Mouse (Mus musculus) embryonic fibroblast, embryonic 13.5 days (primary cell): ENCODE measurements around the gene Ptpn18. TPM values are rescaled to one million over a fixed set of nuclear protein-coding genes. Genes with fewer than 3 reads are reported as not detected.
"Not testable (repeated sequence)": the region's sequence is repeated elsewhere in the genome, so short reads cannot be mapped to it uniquely, and the experiment has no call there.

Experiments used
- H3K27ac ChIP-seq: 2 replicates; pipeline ENCODE4 v1.5.1; 2012; ENCODE audit warnings: low read length, control low read depth, inconsistent platforms; ENCODE audit not compliant: insufficient read depth
- H3K4me1 ChIP-seq: 2 replicates; pipeline ENCODE4 v1.6.1; 2011; ENCODE audit warnings: low read length; ENCODE audit not compliant: control insufficient read depth, insufficient read depth
- H3K4me3 ChIP-seq: 2 replicates; pipeline ENCODE4 v1.5.1; 2011; ENCODE audit warnings: mild to moderate bottlenecking, control low read depth, low read length; ENCODE audit not compliant: insufficient read depth
- CTCF ChIP-seq: IDR thresholded peaks from 2 replicates; pipeline ENCODE4 v1.5.1; 2011; ENCODE audit warnings: mild to moderate bottlenecking, control low read depth, low read length, moderate library complexity, borderline replicate concordance; ENCODE audit not compliant: insufficient read depth
- POLR2A ChIP-seq: IDR thresholded peaks from 2 replicates; pipeline ENCODE4 v1.6.1; 2011; ENCODE audit warnings: low read depth, mild to moderate bottlenecking, control low read depth, low read length, moderate library complexity
- polyA plus RNA-seq: library from polyadenylated mRNA; stranded (reverse); fragments of >200 nt; gene quantifications from 2 replicates; pipeline ENCODE4 v1.2.4, GENCODE M21; 2011; ENCODE audit warnings: low read depth; ENCODE audit not compliant: missing spikeins, insufficient read length

Ptpn18 gene
- polyA plus RNA-seq, 1 experiment, result 0.39 TPM

DNA sequence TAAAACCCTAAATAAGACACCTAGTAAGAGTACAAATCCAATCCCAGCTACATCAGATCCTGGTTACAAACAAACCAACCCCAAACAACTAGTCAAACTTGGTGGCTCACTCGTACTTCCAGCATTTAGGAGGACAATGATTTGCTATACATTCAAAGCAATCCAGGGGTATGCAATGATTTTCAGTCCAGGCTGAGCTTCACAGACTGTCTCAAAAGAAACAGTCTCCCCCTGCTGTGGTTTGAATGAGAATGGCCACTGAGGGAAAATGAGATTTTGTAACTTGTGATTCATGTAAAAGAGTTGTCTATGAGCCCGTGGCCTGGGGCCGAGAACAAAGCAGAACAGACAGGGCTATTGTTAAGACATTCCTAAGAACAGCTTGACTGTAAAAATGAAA, 48.4 kb downstream of the Ptpn18 start:
- TF ChIP-seq CTCF (no peak), POLR2A (no peak)
- Histone ChIP-seq H3K4me3 (no peak overlapping the region), H3K4me1 (no peaks in the 10 kb centered on the region), H3K27ac (no peak overlapping the region)

DNA sequence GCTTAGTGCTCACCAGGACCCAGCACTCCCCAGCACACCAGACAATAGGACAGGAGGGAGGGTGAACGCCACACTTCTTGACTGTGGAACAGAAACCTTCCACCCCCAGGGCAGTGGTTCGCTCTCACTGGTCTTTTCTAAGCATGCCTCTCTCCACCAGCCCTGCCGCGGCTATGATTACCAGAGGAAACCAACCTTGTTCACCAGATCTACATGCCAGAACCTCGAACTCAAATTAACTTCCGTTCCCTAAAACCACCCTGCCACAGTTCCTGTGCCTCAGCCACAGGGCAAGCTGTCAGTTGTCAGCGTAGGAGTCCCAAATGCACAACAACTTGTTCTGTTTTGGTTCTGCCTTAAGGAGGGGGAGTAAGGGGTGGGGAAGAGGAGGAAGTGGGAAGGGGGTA, 51.0 kb downstream of the Ptpn18 start:
- H3K4me1 ChIP-seq, result no peaks in the 10 kb centered on the region
- H3K27ac ChIP-seq, result no peak overlapping the region
- H3K4me3 ChIP-seq, result no peak overlapping the region
- no peak for TF ChIP-seq POLR2A
- TF ChIP-seq CTCF, result no peak

DNA sequence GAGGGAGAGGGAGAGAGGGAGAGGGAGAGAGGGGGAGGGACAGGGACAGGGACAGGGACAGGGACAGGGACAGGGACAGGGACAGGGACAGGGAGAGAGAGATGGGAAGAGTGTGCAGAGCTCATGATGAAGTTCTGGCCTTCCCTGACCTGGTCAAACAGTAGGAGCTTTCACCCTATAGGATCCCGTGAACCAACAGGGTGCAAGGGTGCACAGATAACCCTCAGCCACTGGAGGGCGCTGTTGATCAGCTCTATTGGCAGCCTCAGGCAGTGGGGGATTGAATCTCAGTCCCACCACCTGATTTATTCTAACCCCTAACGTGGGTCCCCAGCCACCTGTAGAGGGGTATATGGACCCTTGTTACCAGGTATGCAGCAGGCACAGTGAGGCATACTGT, 51.5 kb downstream of the Ptpn18 start:
- Histone ChIP-seq H3K27ac (no peak overlapping the region), H3K4me3 (no peak overlapping the region), H3K4me1 (no peaks in the 10 kb centered on the region)
- TF ChIP-seq CTCF (peak; percentile 52; the same call in 1 of the 2 replicates), POLR2A (no peak)

DNA sequence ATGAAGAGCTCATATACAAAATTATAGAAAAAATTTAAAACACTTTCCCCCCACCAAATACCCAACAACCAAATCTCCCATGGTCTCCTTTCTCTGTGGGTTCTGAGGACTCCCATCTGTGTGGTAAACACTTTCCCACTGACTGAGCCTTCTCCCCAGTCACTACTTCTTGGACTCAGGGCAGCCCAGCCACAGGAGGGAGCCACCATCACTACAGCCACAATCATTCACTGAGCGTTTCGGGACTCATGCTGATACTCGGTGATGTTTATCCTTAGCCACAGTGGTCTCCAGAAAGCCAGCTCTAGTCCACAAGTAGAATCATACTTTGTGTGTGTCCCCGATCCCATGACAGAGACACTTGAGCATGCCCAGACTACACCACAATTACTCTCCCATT, 53.5 kb downstream of the Ptpn18 start:
- H3K4me1 ChIP-seq, result no peaks in the 10 kb centered on the region
- H3K4me3 ChIP-seq, result no peak overlapping the region
- no peak for TF ChIP-seq CTCF
- no peak for TF ChIP-seq POLR2A
- H3K27ac ChIP-seq, result no peak overlapping the region

DNA sequence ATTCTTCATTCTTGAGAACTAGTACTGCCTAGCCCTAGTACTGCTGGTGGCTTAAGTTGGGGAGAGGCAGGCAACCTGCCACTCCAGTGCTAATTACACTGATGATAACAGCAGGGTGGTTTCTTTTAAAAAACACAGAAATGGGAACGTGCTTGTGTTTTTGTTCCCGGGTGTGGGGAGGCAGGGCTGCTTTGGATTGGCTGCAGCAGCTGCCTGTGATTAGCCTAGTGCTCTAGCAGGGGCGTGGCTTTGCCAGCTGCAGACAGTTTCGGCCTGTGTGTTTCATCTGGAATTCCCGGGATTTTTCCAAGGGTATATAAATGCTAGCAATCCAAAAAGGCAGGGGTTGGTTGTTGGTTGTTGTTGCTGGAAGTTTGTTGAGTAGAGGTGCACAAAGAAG, 57.0 kb downstream of the Ptpn18 start:
- no peak overlapping the region for H3K4me3 ChIP-seq
- no peak overlapping the region for H3K27ac ChIP-seq
- TF ChIP-seq POLR2A (no peak), CTCF (no peak)
- H3K4me1 ChIP-seq, result no peaks in the 10 kb centered on the region

DNA sequence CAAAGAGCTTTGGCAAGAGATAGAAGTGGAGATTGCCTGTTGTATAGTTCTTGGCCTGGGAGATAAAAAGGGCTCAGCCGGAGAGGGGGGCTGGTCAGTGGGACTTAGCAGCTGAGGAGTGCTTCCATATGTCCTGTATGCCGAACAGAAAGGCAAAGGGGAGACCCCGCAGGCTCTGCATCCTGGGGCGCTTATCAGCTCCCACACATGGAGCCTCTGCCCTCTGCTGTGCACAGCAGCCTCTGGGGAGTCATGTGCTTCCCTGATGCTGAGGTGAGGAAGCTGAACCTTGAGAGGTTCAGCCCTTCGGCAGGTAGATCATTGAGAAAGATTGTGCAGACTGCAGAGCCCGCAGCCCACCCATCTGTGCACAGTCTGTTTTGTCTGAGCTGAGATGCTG, 57.7 kb downstream of the Ptpn18 start:
- not testable (repeated sequence) for H3K4me3 ChIP-seq, H3K27ac ChIP-seq, H3K4me1 ChIP-seq

DNA sequence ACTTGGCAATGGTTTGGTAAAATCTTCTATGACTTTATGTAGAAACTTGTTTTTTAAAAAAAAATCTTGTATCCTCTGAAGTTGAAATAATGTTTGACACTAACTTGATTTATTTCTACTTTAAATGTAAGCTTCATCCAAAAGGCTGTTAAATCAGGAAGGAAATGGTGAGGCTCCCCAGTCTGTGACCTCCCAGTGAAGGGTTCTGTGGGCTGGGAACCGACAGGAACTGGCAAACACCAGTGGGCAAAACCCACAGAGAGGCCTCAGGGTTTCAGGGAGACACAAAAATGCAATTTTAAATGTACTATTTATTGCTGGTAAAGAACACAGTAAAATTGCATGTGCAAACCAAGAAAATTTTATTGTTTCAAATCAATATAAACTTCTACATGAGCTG, 58.2 kb downstream of the Ptpn18 start:
- H3K4me3 ChIP-seq, H3K4me1 ChIP-seq, H3K27ac ChIP-seq: not testable (repeated sequence)

DNA sequence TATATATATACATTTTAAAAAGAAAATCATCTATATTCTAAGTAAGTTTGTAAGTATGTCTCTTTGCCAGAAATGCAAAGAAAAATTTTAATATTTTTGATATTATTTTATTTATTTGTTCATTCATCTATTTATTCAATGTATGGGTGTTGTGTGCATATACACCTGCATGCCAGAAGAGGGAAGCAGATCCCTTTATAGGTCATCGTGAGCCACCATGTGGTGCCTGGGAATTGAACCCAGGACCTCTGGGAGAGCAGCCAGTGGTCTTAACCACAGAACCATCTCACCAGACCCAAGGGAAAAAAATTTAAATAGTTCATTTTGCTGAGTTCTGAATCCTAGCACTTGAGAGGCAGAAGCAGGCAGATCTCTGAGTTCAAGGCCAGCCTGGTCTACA, 58.7 kb downstream of the Ptpn18 start:
- H3K4me3 ChIP-seq, result no peak overlapping the region
- TF ChIP-seq POLR2A, result no peak
- no peak for TF ChIP-seq CTCF

DNA sequence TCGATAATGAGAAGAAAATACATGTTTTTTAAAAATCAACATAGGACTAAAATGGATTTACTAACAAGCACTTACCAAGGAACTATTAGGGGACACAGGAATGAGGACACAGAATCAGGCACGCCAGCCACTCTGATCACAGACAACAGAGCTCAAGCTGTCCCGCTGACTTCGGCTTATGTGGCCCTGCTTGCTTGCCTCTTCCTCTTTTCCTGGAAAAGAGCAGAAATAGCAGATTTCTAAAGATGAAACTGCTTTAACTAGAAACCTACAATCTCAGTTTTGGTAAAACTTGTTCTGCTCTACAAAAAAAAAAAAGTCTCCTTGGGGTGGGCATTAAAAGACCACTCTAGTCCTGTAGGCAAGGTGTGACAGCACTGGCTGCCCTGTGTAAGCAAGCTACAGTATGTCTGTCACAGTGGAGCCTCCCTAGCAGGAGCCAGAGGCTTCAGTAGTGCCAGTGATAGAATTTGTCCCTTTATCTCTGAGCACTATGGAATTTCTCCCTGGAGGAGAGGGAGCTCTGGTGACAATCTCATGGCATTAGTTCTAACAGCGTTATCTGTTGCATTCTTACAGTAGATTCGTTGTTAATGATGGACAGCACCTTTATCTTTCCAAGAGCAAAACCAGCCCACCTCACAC, 62.8 kb downstream of the Ptpn18 start:
- TF ChIP-seq CTCF (no peak), POLR2A (no peak)
- Histone ChIP-seq H3K4me3 (no peak overlapping the region), H3K4me1 (no peaks in the 10 kb centered on the region), H3K27ac (no peak overlapping the region)

More for the DNA sequence above, 58.7 kb downstream of the Ptpn18 start:
- Histone ChIP-seq H3K4me1 (no peaks in the 10 kb centered on the region), H3K27ac (no peak overlapping the region)

DNA sequence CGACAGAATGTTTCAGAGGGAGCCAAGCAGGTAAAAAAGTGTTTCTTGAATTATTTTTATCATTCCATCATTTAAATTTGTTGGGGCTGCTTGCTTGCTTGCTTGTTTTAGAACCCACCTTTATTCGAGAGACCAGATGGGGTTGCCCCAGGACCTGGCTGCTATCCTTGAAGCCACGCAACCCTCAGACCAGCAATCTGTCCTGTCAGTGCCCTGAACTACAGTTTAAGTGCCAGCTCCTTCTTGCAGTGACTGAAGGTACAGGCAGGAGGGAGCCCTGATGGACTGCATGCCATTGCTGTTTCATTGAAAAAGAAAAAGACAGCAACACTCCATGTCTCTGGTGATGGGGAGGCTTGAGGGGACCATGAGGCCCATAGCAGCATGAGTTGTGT, 63.3 kb downstream of the Ptpn18 start:
- no peak overlapping the region for H3K4me3 ChIP-seq
- H3K27ac ChIP-seq, result no peak overlapping the region
- no peak for TF ChIP-seq CTCF
- H3K4me1 ChIP-seq, result no peaks in the 10 kb centered on the region

DNA sequence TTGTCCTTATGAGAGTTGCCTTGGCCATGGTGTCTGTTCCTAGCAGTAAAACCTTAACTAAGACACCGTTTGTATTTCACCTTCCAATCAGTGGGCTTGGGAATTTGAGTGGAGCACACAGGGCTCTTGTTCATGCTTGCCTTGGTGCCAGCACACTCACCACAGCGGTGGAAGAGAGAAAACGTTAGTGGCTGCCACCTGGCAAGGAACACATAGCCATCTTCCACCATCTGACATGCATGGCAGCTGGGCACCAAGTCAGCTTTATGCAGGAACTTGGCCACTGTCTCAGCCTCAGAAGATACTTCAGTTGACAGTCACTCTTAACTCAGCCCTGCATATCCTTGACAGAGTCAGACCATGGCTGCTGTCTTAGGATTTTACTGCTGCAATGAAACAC, 64.1 kb downstream of the Ptpn18 start:
- no peaks in the 10 kb centered on the region for H3K4me1 ChIP-seq
- H3K27ac ChIP-seq, result no peak overlapping the region
- TF ChIP-seq POLR2A (no peak), CTCF (no peak)
- no peak overlapping the region for H3K4me3 ChIP-seq

Other genes starting within 250 kb of the Ptpn18 start
- gene Ccdc115, start 20.1 kb upstream of the Ptpn18 start, polyA plus RNA-seq, result 15.2 and 18.1 TPM in 2 replicates
- gene Imp4, start 19.9 kb upstream of the Ptpn18 start, polyA plus RNA-seq, result 36.2 and 41.1 TPM in 2 replicates
- gene Prss39, start 38.6 kb downstream of the Ptpn18 start, polyA plus RNA-seq, result not detected in 2 replicates
- gene Cfc1, start 75.9 kb downstream of the Ptpn18 start, polyA plus RNA-seq, result not detected in 2 replicates
- gene Prss40, start 101.2 kb downstream of the Ptpn18 start, polyA plus RNA-seq, result not detected in 2 replicates
- gene Amer3, start 119.9 kb downstream of the Ptpn18 start, polyA plus RNA-seq, result not detected in 2 replicates